Mouse (Mus musculus) embryo, embryonic 11.5 days (tissue): ENCODE measurements around the gene Defa17.
"Not testable (repeated sequence)": the region's sequence is repeated elsewhere in the genome, so short reads cannot be mapped to it uniquely, and the experiment has no call there.

Source experiments
- DNase-seq: peaks from one replicate; pipeline ENCODE4 v3.0.0-alpha.2; 2012; ENCODE audit warnings: low read depth, low spot score

Defa17 gene

DNA sequence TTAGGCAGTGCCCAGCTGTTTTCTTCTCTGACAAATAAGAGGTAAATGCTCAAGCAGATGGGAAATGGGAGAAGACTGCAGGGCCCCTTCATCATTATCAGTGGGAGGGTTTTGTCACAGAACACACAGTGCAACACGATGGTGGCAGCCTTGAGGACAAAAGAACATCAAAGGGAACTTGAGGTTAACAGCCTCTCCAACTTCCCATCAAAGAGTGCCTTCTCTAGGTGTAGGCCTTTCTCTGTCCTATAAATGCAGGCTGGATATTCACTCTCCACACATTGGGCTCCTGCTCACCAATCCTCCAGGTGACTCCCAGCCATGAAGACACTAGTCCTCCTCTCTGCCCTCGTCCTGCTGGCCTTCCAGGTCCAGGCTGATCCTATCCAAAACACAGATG lies at the start of gene Defa17:
Gene Defa17 (plus strand): TSS at position 301 of the 400 bp plus-strand sequence.
- not testable (repeated sequence) for DNase-seq

DNA sequence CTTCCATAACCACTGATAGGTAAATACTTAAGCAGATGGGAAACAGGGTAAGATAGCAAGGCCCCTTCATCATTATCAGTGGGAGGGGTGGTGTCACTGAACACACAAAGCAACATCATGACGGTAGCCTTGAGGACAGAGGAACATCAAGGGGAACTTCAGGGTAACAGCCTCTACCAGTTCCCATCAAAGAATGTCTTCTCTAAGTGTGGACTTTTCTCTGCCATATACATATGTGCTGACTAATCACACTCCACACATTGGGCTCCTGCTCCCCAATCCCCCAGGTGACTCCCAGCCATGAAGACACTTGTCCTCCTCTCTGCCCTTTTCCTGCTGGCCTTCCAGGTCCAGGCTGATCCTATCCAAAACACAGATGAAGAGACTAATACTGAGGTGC lies 37.7 kb upstream of the Defa17 start, which contains the start of gene Defa26:
Gene Defa26 (plus strand): TSS at position 301 of the 400 bp plus-strand sequence.
- DNase-seq = not testable (repeated sequence)

DNA sequence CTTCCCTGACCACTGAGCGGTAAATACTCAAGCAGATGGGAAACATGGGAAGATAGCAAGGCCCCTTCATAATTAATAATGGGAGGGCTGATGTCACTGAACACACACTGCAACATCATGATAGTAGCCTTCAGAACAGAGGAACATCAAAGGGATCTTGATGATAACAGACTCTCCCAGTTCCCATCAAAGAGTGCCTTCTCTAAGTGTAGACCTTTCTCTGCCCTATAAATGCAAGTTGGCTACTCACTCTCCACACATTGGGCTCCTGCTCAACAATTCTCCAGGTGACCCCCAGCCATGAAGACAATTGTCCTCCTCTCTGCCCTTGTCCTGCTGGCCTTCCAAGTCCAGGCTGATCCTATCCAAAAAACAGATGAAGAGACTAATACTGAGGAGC lies 9.9 kb downstream of the Defa17 start, which contains the start of gene Defa34:
Gene Defa34 (plus strand): TSS at position 301 of the 400 bp plus-strand sequence.
- not testable (repeated sequence) for DNase-seq

DNA sequence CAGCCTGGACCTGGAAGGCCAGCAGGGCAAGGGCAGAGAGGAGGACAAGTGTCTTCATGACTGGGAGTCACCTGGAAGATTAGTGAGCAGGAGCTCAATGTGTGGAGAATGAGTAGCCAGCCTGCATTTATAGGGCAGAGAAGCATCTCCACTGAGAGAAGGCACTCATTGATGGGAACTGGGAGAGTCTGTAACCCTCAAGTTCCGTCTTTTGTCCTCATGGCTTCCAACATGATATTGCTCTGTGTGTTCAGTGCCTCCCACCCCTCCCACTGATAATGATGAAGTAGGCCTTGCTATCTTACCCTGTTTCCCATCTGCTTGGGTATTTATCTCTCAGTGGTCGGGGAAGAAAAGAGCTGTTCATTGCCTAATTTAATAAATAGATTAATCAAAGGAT lies 48.0 kb downstream of the Defa17 start, which contains the start of gene AY761184:
Gene AY761184 (minus strand): TSS at position 101 of the 400 bp plus-strand sequence.
- DNase-seq = not testable (repeated sequence)
